Mouse (Mus musculus): ENCODE data around the gene Tigd3. TPM values are rescaled to one million over a fixed set of nuclear protein-coding genes. Genes with fewer than 3 reads are reported as not detected.

Tigd3 gene
- 1 to 10 TPM in 1 of 2 experiments, under 1 TPM in 1; 0.20 to 1.5 TPM for polyA plus RNA-seq (2017; shearing (Covaris generic))

DNA sequence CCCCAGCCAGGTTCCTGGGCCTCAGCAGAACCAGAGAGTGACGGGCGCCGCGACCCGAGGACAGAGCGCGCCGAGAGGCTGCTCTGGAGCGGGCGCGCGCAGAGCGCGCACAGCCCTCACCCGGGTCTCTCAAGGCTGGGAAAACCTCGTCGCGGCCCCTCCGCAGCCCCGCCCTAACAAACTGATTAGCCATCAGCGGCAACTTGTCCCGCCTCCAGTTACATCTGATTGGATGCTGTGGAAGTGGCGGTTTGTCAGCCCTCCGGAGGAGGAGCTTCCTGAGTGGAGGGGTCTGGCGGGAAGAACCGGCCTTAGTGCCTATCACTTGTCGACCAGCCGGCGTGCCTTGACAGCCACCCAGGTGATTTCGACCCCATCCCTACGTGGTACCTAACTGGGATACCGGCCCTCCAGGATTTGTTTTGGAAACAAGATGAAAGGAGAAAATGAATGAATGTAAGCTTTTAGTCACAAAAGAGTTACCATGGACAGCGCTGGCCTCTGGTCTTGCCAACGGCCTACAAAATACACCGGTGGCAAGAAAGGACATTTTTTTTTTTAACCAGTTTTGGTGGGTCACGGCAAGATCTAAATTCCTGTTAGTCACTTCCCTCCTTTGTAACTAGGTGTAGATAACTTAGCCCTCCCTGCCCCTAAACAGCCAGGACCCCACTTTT is at the start of gene Tigd3:
TSS of gene Tigd3 (minus strand) at position 148 of the 677 bp plus-strand sequence.

GRCm38 (mm10) chr19:5924713-5925093 is 30.8 kb upstream of the Tigd3 start, which contains the start of gene Cdc42ep2:
Gene Cdc42ep2 (minus strand): TSS chr19:5924816.

GRCm38 (mm10) chr19:5913007-5913719 is 19.2 kb upstream of the Tigd3 start, which contains the start of gene Dpf2:
Gene Dpf2 (minus strand): TSS chr19:5913010.

DNA sequence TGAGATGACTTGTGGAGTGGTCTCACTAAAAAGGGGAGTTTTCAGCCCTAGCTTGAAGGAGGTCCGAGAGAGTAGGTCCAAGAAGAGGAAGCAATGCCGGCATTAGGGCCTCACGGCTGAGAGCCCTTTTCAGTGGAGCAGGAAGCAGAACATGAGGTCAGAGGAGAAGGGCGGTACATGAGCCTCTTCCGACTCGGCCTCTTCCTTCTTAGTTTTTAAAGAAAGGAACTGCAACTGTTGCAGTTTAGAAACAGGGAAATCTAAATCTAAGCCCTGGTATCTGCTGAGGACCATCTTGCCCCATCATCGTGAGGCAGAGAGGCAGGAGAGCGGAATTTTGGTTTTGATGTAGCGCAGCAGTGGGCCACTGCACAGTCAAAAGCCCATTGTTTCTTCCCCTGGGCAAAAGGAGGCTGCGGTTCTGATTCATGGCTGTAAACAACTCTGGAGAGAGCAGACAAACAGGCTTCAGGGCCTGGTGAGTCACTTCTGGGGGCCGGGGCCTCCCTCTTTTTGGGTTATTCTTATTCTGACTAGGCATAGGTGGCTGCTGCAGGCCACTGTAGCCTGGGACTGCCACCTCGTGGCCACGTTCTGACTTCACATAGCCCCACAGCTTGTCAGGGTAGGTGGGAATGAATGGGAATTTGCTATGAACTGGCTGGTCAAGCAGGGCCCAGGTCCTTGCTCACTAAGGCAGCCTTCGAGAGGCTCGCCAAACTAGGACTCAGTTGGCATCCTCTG is 16.2 kb downstream of the Tigd3 start, which contains the start of gene Slc25a45:
TSS of gene Slc25a45 (plus strand) at position 191 of the 744 bp plus-strand sequence.

DNA sequence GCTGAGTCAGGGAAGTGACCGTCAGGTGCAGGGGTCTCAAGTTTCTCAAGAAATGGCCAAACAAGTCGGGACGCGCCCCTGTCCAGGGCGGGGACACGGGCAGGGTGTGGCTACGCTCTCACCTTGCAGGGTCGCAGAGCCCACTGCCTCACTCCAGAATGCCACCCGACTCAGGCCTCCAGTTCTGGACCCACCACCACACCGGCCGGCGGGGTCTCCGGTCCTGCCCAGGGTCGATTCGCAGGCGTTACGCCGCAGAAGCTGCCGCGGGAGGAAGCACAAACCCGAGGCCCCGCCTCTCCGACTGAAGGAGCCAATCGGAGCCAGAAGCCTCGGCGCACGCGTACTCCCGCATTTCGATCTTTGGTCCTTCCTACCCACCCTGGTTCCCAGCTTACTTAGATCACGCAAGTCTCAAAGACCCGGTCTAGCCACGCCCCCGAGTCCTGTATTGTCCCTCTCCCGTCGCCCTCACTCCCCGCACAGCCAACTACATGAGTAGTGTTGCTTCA is 18.9 kb downstream of the Tigd3 start, which contains the start of gene Frmd8:
TSS of gene Frmd8 (minus strand) at position 306 of the 512 bp plus-strand sequence.

Other genes with a start within 250 kb of the Tigd3 start
- 100 to 1,000 TPM; 121 to 239 TPM for gene Sipa1, start 230.4 kb downstream of the Tigd3 start, polyA plus RNA-seq (2017; shearing (Covaris generic))
- gene Map3k11, start 205.4 kb downstream of the Tigd3 start, polyA plus RNA-seq (2017; shearing (Covaris generic)), result 10 to 100 TPM; 47.3 to 58.7 TPM
- gene Pcnx3, start 205.2 kb downstream of the Tigd3 start, polyA plus RNA-seq (2017; shearing (Covaris generic)), result 10 to 100 TPM; 27.6 to 46.4 TPM
- 1 to 10 TPM; 2.7 to 4.0 TPM for gene Kcnk7, start 189.8 kb downstream of the Tigd3 start, polyA plus RNA-seq (2017; shearing (Covaris generic))
- gene Ehbp1l1, start 167.8 kb downstream of the Tigd3 start, polyA plus RNA-seq (2017; shearing (Covaris generic)), result 10 to 100 TPM; 35.7 to 68.1 TPM
- 100 to 1,000 TPM; 101 to 122 TPM for gene Fam89b, start 164.5 kb downstream of the Tigd3 start, polyA plus RNA-seq (2017; shearing (Covaris generic))
- gene Ltbp3, start 153.2 kb downstream of the Tigd3 start, polyA plus RNA-seq (2017; shearing (Covaris generic)), result under 1 TPM; 0.74 to 0.98 TPM
- gene Scyl1, start 122.7 kb downstream of the Tigd3 start, polyA plus RNA-seq (2017; shearing (Covaris generic)), result 10 to 100 TPM; 45.0 to 60.9 TPM
- 100 to 1,000 TPM; 201 to 224 TPM for gene Frmd8, start 18.9 kb downstream of the Tigd3 start, polyA plus RNA-seq (2017; shearing (Covaris generic))
- 10 to 100 TPM; 46.6 to 48.9 TPM for gene Slc25a45, start 16.3 kb downstream of the Tigd3 start, polyA plus RNA-seq (2017; shearing (Covaris generic))
- gene Dpf2, start 18.9 kb upstream of the Tigd3 start, polyA plus RNA-seq (2017; shearing (Covaris generic)), result 100 to 1,000 TPM; 135 to 158 TPM
- gene Cdc42ep2, start 30.7 kb upstream of the Tigd3 start, polyA plus RNA-seq (2017; shearing (Covaris generic)), result under 1 TPM; 0.06 to 0.79 TPM
- gene Pola2, start 70.1 kb upstream of the Tigd3 start, polyA plus RNA-seq (2017; shearing (Covaris generic)), result 10 to 100 TPM; 47.2 to 52.6 TPM
- under 1 TPM in 1 of 2 experiments, not detected in 1; 0.12 TPM for gene Slc22a20, start 92.0 kb upstream of the Tigd3 start, polyA plus RNA-seq (2017; shearing (Covaris generic))
- 10 to 100 TPM; 64.7 to 92.5 TPM for gene Capn1, start 121.7 kb upstream of the Tigd3 start, polyA plus RNA-seq (2017; shearing (Covaris generic))
- gene Syvn1, start 152.4 kb upstream of the Tigd3 start, polyA plus RNA-seq (2017; shearing (Covaris generic)), result 10 to 100 TPM; 32.0 to 43.8 TPM
- 10 to 100 TPM; 45.2 to 50.7 TPM for gene Mrpl49, start 163.6 kb upstream of the Tigd3 start, polyA plus RNA-seq (2017; shearing (Covaris generic))
- 1,000 to 10,000 TPM in 1 of 2 experiments, 100 to 1,000 TPM in 1; 813 to 1,285 TPM for gene Fau, start 163.7 kb upstream of the Tigd3 start, polyA plus RNA-seq (2017; shearing (Covaris generic))
- 10 to 100 TPM; 32.8 to 52.1 TPM for gene Znhit2, start 167.0 kb upstream of the Tigd3 start, polyA plus RNA-seq (2017; shearing (Covaris generic))
- 10 to 100 TPM; 11.1 to 11.2 TPM for gene Tm7sf2, start 174.2 kb upstream of the Tigd3 start, polyA plus RNA-seq (2017; shearing (Covaris generic))
- gene Vps51, start 183.1 kb upstream of the Tigd3 start, polyA plus RNA-seq (2017; shearing (Covaris generic)), result 10 to 100 TPM; 70.2 to 73.2 TPM
- under 1 TPM; 0.31 to 0.42 TPM for gene Tmem262, start 185.9 kb upstream of the Tigd3 start, polyA plus RNA-seq (2017; shearing (Covaris generic))
- 1 to 10 TPM in 1 of 2 experiments, under 1 TPM in 1; 0.45 to 1.5 TPM for gene Gm28374, start 188.1 kb upstream of the Tigd3 start, polyA plus RNA-seq (2017; shearing (Covaris generic))
- gene Zfpl1, start 190.8 kb upstream of the Tigd3 start, polyA plus RNA-seq (2017; shearing (Covaris generic)), result 10 to 100 TPM; 44.0 to 47.3 TPM
- gene Cdca5, start 190.8 kb upstream of the Tigd3 start, polyA plus RNA-seq (2017; shearing (Covaris generic)), result 10 to 100 TPM in 1 of 2 experiments, 1 to 10 TPM in 1; 9.4 to 10.0 TPM
- gene AC131692.1, start 200.3 kb upstream of the Tigd3 start, polyA plus RNA-seq (2017; shearing (Covaris generic)), result not detected
- gene Naaladl1, start 211.6 kb upstream of the Tigd3 start, polyA plus RNA-seq (2017; shearing (Covaris generic)), result under 1 TPM in 1 of 2 experiments, not detected in 1; 0.18 TPM
- gene Sac3d1, start 224.5 kb upstream of the Tigd3 start, polyA plus RNA-seq (2017; shearing (Covaris generic)), result 10 to 100 TPM; 13.8 to 33.6 TPM
- gene Snx15, start 234.2 kb upstream of the Tigd3 start, polyA plus RNA-seq (2017; shearing (Covaris generic)), result 10 to 100 TPM; 30.2 to 35.6 TPM
- under 1 TPM in 1 of 2 experiments, not detected in 1; 0.75 TPM for gene Batf2, start 246.8 kb upstream of the Tigd3 start, polyA plus RNA-seq (2017; shearing (Covaris generic))
- gene Arl2, start 247.4 kb upstream of the Tigd3 start, polyA plus RNA-seq (2017; shearing (Covaris generic)), result 10 to 100 TPM; 14.8 to 26.8 TPM

Data from activated CD4-positive, CD25-positive, alpha-beta regulatory T cell (primary cell).